Mouse (Mus musculus): ENCODE data around the gene Asns. TPM values are rescaled to one million over a fixed set of nuclear protein-coding genes. Genes with fewer than 3 reads are reported as not detected.

Asns gene
- polyA plus RNA-seq, 1 experiment from 2014 or later, result 133 TPM

GRCm38 (mm10) chr6:7706796-7707195, 13.7 kb upstream of the Asns start:
- DNase-seq (ENCODE audit: low spot score) (no peak), ATAC-seq (ENCODE audit: low FRiP score, low TSS enrichment) (no peak)
- no peak overlapping the region for H3K4me3 ChIP-seq (ENCODE audit: low read depth, low read length)
- no peak overlapping the region for H3K9ac ChIP-seq (ENCODE audit: low read length)
- H3K4me1 ChIP-seq (replicated peaks; ENCODE audit: control insufficient read depth, insufficient read depth), result no peaks in the 10 kb centered on the region
- H3K27ac ChIP-seq (replicated peaks), result no peak overlapping the region
- H3K9me3 ChIP-seq (ENCODE audit: control insufficient read depth, low read length), result no peaks in the 10 kb centered on the region
- 73% methylated on average over 1 of the region's 1 CpGs for WGBS
- H3K36me3 ChIP-seq (ENCODE audit: control insufficient read depth, insufficient read depth, low read length), result no peaks in the 10 kb centered on the region
- no peaks in the 10 kb centered on the region for H3K27me3 ChIP-seq (ENCODE audit: control insufficient read depth, insufficient read depth, low read length)
- H3K4me2 ChIP-seq (replicated peaks; ENCODE audit: low read depth), result no peak overlapping the region
- no peak for TF ChIP-seq CTCF (IDR thresholded peaks at IDR 0.05; ENCODE audit: low read depth)
- TF ChIP-seq EP300 (optimal IDR thresholded peaks at IDR 0.05), result no peak

- Histone ChIP-seq H3K4me1 (replicated peaks; ENCODE audit: control insufficient read depth, insufficient read depth) (0 out of 2 replicates have a peak, but pooled peaks cover 2% of the 10 kb centered on the region), H3K36me3 (ENCODE audit: control insufficient read depth, insufficient read depth, low read length) (no peaks in the 10 kb centered on the region), H3K9me3 (ENCODE audit: control insufficient read depth, low read length) (no peaks in the 10 kb centered on the region), H3K4me3 (ENCODE audit: low read depth, low read length) (no peak overlapping the region), H3K4me2 (replicated peaks; ENCODE audit: low read depth) (no peak overlapping the region), H3K27ac (replicated peaks) (no peak overlapping the region), H3K9ac (ENCODE audit: low read length) (no peak overlapping the region), H3K27me3 (ENCODE audit: control insufficient read depth, insufficient read depth, low read length) (no peaks in the 10 kb centered on the region)
- TF ChIP-seq EP300 (optimal IDR thresholded peaks at IDR 0.05), result no peak
- no peak for TF ChIP-seq CTCF (IDR thresholded peaks at IDR 0.05; ENCODE audit: low read depth)
- WGBS, result 75% methylated on average over 6 of the region's 6 CpGs
- DNase-seq (ENCODE audit: low spot score), result no peak
- no peak for ATAC-seq (ENCODE audit: low FRiP score, low TSS enrichment)
Measured at GRCm38 (mm10) chr6:7697999-7698699, 5.1 kb upstream of the Asns start.

- TF ChIP-seq EP300 (optimal IDR thresholded peaks at IDR 0.05) (no peak), CTCF (IDR thresholded peaks at IDR 0.05; ENCODE audit: low read depth) (no peak)
- 84% methylated on average over 4 of the region's 4 CpGs for WGBS
- H3K4me1 ChIP-seq (replicated peaks; ENCODE audit: control insufficient read depth, insufficient read depth), result 0 out of 2 replicates have a peak, but pooled peaks cover 2% of the 10 kb centered on the region
Measured at GRCm38 (mm10) chr6:7697077-7697643, 4.1 kb upstream of the Asns start.

GRCm38 (mm10) chr6:7696641-7697040, 3.6 kb upstream of the Asns start:
- Histone ChIP-seq H3K4me3 (ENCODE audit: low read depth, low read length) (no peak overlapping the region), H3K9ac (ENCODE audit: low read length) (no peak overlapping the region), H3K27me3 (ENCODE audit: control insufficient read depth, insufficient read depth, low read length) (no peaks in the 10 kb centered on the region), H3K9me3 (ENCODE audit: control insufficient read depth, low read length) (no peaks in the 10 kb centered on the region), H3K36me3 (ENCODE audit: control insufficient read depth, insufficient read depth, low read length) (no peaks in the 10 kb centered on the region), H3K4me2 (replicated peaks; ENCODE audit: low read depth) (no peak overlapping the region), H3K4me1 (replicated peaks; ENCODE audit: control insufficient read depth, insufficient read depth) (0 out of 2 replicates have a peak, but pooled peaks cover 2% of the 10 kb centered on the region), H3K27ac (replicated peaks) (no peak overlapping the region)
- ATAC-seq (ENCODE audit: low FRiP score, low TSS enrichment), result no peak
- no peak for DNase-seq (ENCODE audit: low spot score)
- WGBS, result 69% methylated on average over 3 of the region's 3 CpGs
- TF ChIP-seq EP300 (optimal IDR thresholded peaks at IDR 0.05), result no peak
- no peak for TF ChIP-seq CTCF (IDR thresholded peaks at IDR 0.05; ENCODE audit: low read depth)

More at GRCm38 (mm10) chr6:7697077-7697643, 4.1 kb upstream of the Asns start:
- Histone ChIP-seq H3K36me3 (ENCODE audit: control insufficient read depth, insufficient read depth, low read length) (no peaks in the 10 kb centered on the region), H3K4me2 (replicated peaks; ENCODE audit: low read depth) (no peak overlapping the region), H3K27me3 (ENCODE audit: control insufficient read depth, insufficient read depth, low read length) (no peaks in the 10 kb centered on the region), H3K27ac (replicated peaks) (no peak overlapping the region), H3K4me3 (ENCODE audit: low read depth, low read length) (no peak overlapping the region), H3K9ac (ENCODE audit: low read length) (no peak overlapping the region), H3K9me3 (ENCODE audit: control insufficient read depth, low read length) (no peaks in the 10 kb centered on the region)
- DNase-seq (ENCODE audit: low spot score), result no peak
- no peak for ATAC-seq (ENCODE audit: low FRiP score, low TSS enrichment)

GRCm38 (mm10) chr6:7695901-7696300, 2.8 kb upstream of the Asns start:
- H3K9me3 ChIP-seq (ENCODE audit: control insufficient read depth, low read length), result no peaks in the 10 kb centered on the region
- TF ChIP-seq CTCF (IDR thresholded peaks at IDR 0.05; ENCODE audit: low read depth), result no peak
- no peak for TF ChIP-seq EP300 (optimal IDR thresholded peaks at IDR 0.05)
- 0 out of 2 replicates have a peak, but pooled peaks cover 2% of the 10 kb centered on the region for H3K4me1 ChIP-seq (replicated peaks; ENCODE audit: control insufficient read depth, insufficient read depth)
- no peak for ATAC-seq (ENCODE audit: low FRiP score, low TSS enrichment)
- no peak overlapping the region for H3K4me2 ChIP-seq (replicated peaks; ENCODE audit: low read depth)
- H3K27me3 ChIP-seq (ENCODE audit: control insufficient read depth, insufficient read depth, low read length), result no peaks in the 10 kb centered on the region
- no peak overlapping the region for H3K4me3 ChIP-seq (ENCODE audit: low read depth, low read length)
- no peak overlapping the region for H3K9ac ChIP-seq (ENCODE audit: low read length)
- 84% methylated on average over 4 of the region's 4 CpGs for WGBS
- H3K36me3 ChIP-seq (ENCODE audit: control insufficient read depth, insufficient read depth, low read length), result no peaks in the 10 kb centered on the region
- no peak for DNase-seq (ENCODE audit: low spot score)
- no peak overlapping the region for H3K27ac ChIP-seq (replicated peaks)

- DNase-seq (ENCODE audit: low spot score) (no peak), ATAC-seq (ENCODE audit: low FRiP score, low TSS enrichment) (no peak)
- Histone ChIP-seq H3K9ac (ENCODE audit: low read length) (no peak overlapping the region), H3K9me3 (ENCODE audit: control insufficient read depth, low read length) (no peaks in the 10 kb centered on the region), H3K36me3 (ENCODE audit: control insufficient read depth, insufficient read depth, low read length) (no peaks in the 10 kb centered on the region), H3K4me3 (ENCODE audit: low read depth, low read length) (no peak overlapping the region), H3K4me2 (replicated peaks; ENCODE audit: low read depth) (no peak overlapping the region), H3K27ac (replicated peaks) (no peak overlapping the region), H3K27me3 (ENCODE audit: control insufficient read depth, insufficient read depth, low read length) (no peaks in the 10 kb centered on the region), H3K4me1 (replicated peaks; ENCODE audit: control insufficient read depth, insufficient read depth) (0 out of 2 replicates have a peak, but pooled peaks cover 2% of the 10 kb centered on the region)
- WGBS, result 71% methylated on average over 5 of the region's 5 CpGs
- TF ChIP-seq CTCF (IDR thresholded peaks at IDR 0.05; ENCODE audit: low read depth), result no peak
Measured at GRCm38 (mm10) chr6:7693666-7694065, 612 bp upstream of the Asns start.

Data from stomach, postnatal 0 days (tissue).